Mouse (Mus musculus): ENCODE measurements at regions not wholly inside any gene's neighbourhood (a gene's known extent, or its start where the extent isn't known, plus 50 kb on each side); places are given as distances from the start of the nearest gene placed in this dataset.
A peak's percentile ranks its signal among the peaks of the same experiment; 100 is the strongest.

DNA sequence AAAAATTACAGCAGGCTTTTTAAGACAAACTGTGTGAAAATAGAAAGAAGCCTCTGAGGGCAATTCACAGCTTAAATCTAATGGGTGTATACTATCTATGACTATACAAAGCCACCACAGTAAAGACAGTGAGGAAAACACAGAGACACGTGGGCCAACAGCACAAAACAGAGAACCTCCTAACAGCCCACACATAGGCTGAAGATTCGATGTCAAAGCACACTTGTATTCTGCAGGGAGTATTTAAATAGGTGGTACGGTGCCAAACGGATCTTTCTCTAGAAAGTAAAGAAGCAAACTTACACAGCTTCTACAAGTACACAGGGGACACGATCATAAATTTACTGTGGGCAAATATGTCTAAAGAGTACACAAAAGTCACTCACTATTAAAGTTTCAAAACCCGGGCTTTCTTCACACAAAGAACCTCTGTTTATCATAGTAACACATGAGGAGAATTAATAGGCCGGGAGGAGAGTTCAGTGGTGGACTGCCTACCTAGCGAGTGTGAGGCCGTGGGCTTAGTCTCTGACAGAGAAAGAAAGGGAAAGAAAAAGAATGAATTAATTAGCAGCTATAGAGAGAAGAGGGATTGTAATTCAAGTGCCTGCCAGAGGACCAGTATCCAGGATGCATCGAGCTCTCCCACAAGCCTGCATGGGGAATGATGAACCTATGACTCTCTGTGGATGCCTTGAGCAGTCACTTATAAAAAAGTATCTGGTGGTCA, 317.7 kb upstream of the Nfe2l3 start:
- Histone ChIP-seq H3K4me1 (ENCODE audit: control insufficient read depth, insufficient read depth, low read length) (no peaks in the 10 kb centered on the region; the same call in 1 of the 2 replicates), H3K4me3 (replicated peaks; ENCODE audit: extremely low read depth, low read depth, low read length) (no peak overlapping the region)
- TF ChIP-seq POLR2A (IDR thresholded peaks at IDR 0.05; ENCODE audit: borderline replicate concordance, extremely low read depth, low read depth, low read length) (no peak), CTCF (IDR thresholded peaks at IDR 0.05; ENCODE audit: insufficient read depth, low read length) (no peak)
- no peak for DNase-seq
- 77% methylated on average over 10 of the region's 10 CpGs for whole genome bisulfite sequencing

DNA sequence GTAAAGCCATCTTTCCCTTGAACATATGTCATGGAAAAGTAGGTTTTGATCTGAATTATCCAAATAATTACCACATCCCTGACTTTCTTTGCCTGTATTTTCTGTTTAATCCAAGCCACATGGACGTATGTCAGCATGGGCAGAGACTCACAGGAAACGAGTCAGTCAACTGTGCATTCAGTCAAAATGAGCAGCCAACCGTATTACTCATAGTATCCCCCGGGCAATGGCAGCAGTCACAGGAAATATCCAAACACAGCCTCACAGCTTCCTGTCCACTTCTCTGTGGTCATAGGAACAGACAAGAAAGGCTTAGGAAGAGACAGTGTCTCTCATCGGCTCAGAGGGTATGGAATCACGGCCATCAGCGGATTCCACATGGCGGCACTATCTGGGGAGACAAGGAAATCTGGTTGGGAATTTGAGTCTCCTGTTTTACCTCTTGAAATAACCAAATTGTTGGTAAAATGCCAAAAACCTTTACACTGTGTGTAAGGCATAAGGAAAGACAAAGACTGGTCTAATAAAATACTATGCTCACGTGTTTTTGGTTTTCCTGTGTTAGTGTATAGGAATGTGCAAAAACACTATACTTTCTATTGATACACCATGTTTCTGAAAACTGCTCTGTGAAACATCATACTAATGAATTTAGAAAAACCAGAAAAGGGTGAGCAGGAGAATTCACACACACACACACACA, 313.5 kb upstream of the Nfe2l3 start:
- TF ChIP-seq POLR2A (IDR thresholded peaks at IDR 0.05; ENCODE audit: borderline replicate concordance, extremely low read depth, low read depth, low read length) (no peak), CTCF (IDR thresholded peaks at IDR 0.05; ENCODE audit: insufficient read depth, low read length) (no peak)
- WGBS: 42% methylated on average over 9 of the region's 9 CpGs
- H3K4me3 ChIP-seq (replicated peaks; ENCODE audit: extremely low read depth, low read depth, low read length): no peak overlapping the region
- no peak for DNase-seq
- no peaks in the 10 kb centered on the region; the same call in 1 of the 2 replicates for H3K4me1 ChIP-seq (ENCODE audit: control insufficient read depth, insufficient read depth, low read length)

DNA sequence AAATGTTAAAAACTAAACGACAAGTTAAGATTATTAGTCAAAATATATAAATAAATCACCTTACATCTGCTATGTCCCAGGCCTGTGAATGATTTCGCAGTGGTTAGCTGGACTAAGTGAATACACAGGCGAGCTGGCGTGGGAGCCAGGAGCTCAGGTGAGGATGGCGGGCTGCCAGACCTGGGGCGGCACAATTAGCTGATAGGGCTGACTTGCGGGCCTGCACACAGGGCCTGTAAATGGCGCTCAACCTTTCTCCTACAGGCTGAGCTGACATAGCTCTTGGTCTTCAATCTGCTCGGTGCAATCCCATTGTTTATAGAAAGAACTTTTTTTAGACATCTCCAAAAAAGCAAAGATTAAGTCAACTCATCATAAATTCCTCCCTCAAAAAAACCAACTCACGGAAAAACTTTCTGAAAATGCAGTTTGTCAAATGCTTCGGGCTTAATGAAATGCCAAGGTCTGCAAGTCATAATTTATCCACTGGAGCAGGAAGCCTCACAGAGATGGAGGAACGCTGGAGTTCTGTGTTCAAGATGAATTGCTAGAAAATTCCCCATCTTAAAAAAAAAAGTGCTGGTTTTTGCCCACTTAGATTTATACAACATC, 312.7 kb upstream of the Nfe2l3 start:
- Histone ChIP-seq H3K4me1 (ENCODE audit: control insufficient read depth, insufficient read depth, low read length) (no peaks in the 10 kb centered on the region; the same call in 1 of the 2 replicates), H3K4me3 (replicated peaks; ENCODE audit: extremely low read depth, low read depth, low read length) (no peak overlapping the region)
- DNase-seq: no peak
- TF ChIP-seq CTCF (IDR thresholded peaks at IDR 0.05; ENCODE audit: insufficient read depth, low read length) (no peak), POLR2A (IDR thresholded peaks at IDR 0.05; ENCODE audit: borderline replicate concordance, extremely low read depth, low read depth, low read length) (no peak)
- 48% methylated on average over 12 of the region's 12 CpGs for WGBS

DNA sequence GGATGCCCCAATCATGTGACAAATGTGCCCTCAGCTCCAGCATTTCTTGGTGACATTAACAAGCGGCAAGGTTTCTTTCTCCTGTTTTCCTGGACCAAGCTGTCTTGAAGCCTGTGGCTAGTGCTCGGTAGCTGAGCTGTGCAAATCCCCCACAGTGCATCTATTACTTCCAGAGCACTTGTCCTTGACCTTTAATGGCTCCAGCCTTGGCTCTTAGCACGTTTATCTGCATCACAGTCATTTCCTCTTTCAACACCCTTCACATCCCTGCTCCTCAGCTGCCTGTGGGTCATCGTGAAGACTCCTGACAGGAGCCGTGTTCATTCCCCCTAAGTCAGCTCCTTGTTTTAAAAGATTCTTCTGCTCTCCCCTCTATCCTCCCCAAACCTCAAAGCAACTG, 309.5 kb upstream of the Nfe2l3 start:
- Histone ChIP-seq H3K4me1 (ENCODE audit: control insufficient read depth, insufficient read depth, low read length) (no peaks in the 10 kb centered on the region; the same call in 1 of the 2 replicates), H3K4me3 (replicated peaks; ENCODE audit: extremely low read depth, low read depth, low read length) (no peak overlapping the region)
- TF ChIP-seq POLR2A (IDR thresholded peaks at IDR 0.05; ENCODE audit: borderline replicate concordance, extremely low read depth, low read depth, low read length): no peak
- no peak for TF ChIP-seq CTCF (IDR thresholded peaks at IDR 0.05; ENCODE audit: insufficient read depth, low read length)
- 37% methylated on average over 5 of the region's 5 CpGs for WGBS
- DNase-seq: no peak

DNA sequence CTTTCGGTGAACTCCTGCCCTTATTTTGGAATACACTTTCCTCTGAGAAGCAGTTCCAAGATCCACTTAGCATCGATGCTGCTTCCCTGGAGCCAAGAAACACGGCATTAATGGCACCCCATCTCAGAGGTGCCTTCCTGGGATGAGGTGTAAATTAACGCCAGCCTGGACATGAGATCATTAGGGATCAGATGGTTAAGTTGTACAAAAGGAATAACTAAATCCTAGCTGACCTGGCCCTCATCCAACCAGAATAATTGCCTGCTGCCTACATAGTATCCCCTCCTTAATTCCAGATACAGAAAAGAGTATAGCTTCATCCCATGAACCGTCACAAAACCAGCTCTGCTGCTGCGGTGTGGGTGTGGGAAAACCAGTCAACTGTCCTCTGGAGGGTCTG, 304.6 kb upstream of the Nfe2l3 start:
- Histone ChIP-seq H3K4me1 (ENCODE audit: control insufficient read depth, insufficient read depth, low read length) (peaks cover 5% of the 10 kb centered on the region), H3K4me3 (replicated peaks; ENCODE audit: extremely low read depth, low read depth, low read length) (no peak overlapping the region)
- no peak for TF ChIP-seq POLR2A (IDR thresholded peaks at IDR 0.05; ENCODE audit: borderline replicate concordance, extremely low read depth, low read depth, low read length)
- no peak for TF ChIP-seq CTCF (IDR thresholded peaks at IDR 0.05; ENCODE audit: insufficient read depth, low read length)
- 92% methylated on average over 6 of the region's 6 CpGs for WGBS
- no peak for DNase-seq

DNA sequence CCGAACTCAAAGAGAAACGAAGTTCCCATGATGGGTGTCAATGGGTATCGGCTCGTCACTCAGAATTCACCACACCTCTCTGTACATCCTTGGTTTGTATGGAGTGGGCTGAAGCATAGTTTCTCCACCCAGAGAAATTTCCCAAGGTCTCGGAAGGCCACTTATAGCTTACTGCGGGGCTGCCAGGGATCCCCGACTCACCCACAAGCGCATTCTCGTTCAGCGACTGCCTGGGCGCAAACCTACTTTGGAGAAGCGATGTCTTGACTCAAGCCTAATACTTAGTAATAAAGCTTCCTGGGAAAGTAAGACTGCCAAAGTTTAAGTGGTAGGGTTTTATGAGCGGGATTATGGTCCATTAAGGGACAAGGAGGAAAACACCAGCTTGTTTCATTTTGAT, 303.4 kb upstream of the Nfe2l3 start:
- no peak for DNase-seq
- Histone ChIP-seq H3K4me1 (ENCODE audit: control insufficient read depth, insufficient read depth, low read length) (peaks cover 5% of the 10 kb centered on the region), H3K4me3 (replicated peaks; ENCODE audit: extremely low read depth, low read depth, low read length) (peak overlapping the region; percentile 80)
- TF ChIP-seq CTCF (IDR thresholded peaks at IDR 0.05; ENCODE audit: insufficient read depth, low read length) (no peak), POLR2A (IDR thresholded peaks at IDR 0.05; ENCODE audit: borderline replicate concordance, extremely low read depth, low read depth, low read length) (no peak)
- WGBS: 85% methylated on average over 13 of the region's 13 CpGs

DNA sequence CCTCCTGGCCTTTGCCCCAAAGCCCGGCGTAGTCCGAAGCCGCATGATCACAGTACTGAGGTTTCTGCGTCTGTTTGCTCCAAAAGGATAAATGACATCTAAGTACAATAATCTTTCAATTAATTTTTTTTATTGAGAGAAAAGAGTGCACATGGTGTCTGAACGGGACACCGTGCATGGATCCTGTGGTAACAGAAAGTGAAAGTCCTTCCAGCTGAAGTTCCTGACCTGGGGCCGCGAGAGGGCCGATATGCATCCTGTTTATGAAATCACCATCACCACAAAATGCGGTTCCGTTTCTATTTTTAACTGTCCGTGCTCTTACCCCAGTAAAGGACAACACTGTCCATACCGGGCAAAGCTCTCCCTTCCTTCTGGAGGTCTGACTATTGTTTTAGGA, 302.9 kb upstream of the Nfe2l3 start:
- H3K4me3 ChIP-seq (replicated peaks; ENCODE audit: extremely low read depth, low read depth, low read length): peak overlapping the region; percentile 80
- TF ChIP-seq POLR2A (IDR thresholded peaks at IDR 0.05; ENCODE audit: borderline replicate concordance, extremely low read depth, low read depth, low read length) (peak; percentile 16; the same call in 1 of the 2 replicates), CTCF (IDR thresholded peaks at IDR 0.05; ENCODE audit: insufficient read depth, low read length) (no peak)
- H3K4me1 ChIP-seq (ENCODE audit: control insufficient read depth, insufficient read depth, low read length): peaks cover 5% of the 10 kb centered on the region
- WGBS: 38% methylated on average over 14 of the region's 14 CpGs
- DNase-seq: peak; percentile 20

DNA sequence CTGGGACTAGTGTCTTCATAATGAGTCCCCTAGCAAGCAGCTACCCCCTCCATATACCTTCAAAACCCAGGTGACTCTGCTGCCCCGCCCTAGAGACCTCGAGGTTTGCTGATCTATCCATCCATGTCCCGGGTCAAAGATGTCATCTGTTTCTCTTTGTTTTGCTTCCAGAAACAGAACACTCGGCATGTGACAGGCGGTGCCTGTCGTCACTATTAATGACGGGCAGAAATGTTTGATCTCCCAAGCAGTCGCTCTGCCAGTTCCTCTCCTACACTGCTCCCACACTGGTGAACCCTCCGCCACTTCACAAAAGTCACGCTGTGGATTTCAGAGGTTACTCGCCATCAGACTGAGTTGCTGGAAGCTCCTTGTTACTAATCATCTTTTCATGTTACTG, 287.7 kb upstream of the Nfe2l3 start:
- WGBS: 43% methylated on average over 11 of the region's 11 CpGs
- no peak for DNase-seq
- TF ChIP-seq POLR2A (IDR thresholded peaks at IDR 0.05; ENCODE audit: borderline replicate concordance, extremely low read depth, low read depth, low read length) (no peak), CTCF (IDR thresholded peaks at IDR 0.05; ENCODE audit: insufficient read depth, low read length) (no peak)
- Histone ChIP-seq H3K4me3 (replicated peaks; ENCODE audit: extremely low read depth, low read depth, low read length) (no peak overlapping the region), H3K4me1 (ENCODE audit: control insufficient read depth, insufficient read depth, low read length) (no peaks in the 10 kb centered on the region)

DNA sequence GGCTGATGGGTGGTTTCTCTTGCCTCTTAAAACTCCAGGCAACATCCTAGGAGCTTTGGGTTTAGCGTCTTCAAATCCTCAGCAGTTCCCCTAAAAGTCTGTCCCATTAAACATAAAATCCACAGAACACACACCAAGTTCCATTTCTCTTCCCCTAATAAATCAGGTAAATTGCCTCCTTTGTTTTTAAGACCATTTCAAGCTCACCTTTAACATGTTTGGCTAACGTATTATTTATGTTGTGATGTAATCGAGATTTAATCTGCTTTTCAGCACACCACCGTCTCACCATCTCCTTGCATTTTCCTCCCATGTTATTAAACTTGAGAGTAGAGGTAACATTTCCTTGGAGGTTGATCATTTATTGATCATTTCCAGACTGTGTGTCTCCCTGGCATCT, 286.6 kb upstream of the Nfe2l3 start:
- TF ChIP-seq POLR2A (IDR thresholded peaks at IDR 0.05; ENCODE audit: borderline replicate concordance, extremely low read depth, low read depth, low read length) (no peak), CTCF (IDR thresholded peaks at IDR 0.05; ENCODE audit: insufficient read depth, low read length) (no peak)
- DNase-seq: no peak
- no peak overlapping the region for H3K4me3 ChIP-seq (replicated peaks; ENCODE audit: extremely low read depth, low read depth, low read length)
- WGBS: 85% methylated on average over 4 of the region's 4 CpGs
- no peaks in the 10 kb centered on the region for H3K4me1 ChIP-seq (ENCODE audit: control insufficient read depth, insufficient read depth, low read length)

Measured in lung, adult 2 months (tissue).